Mouse (Mus musculus): ENCODE results near the gene Lrit3. TPM values are rescaled to one million over a fixed set of nuclear protein-coding genes. Genes with fewer than 3 reads are reported as not detected.

The Lrit3 gene
- under 1 TPM in 1 of 2 experiments, not detected in 1; 0.26 TPM for total RNA-seq (2021)

DNA sequence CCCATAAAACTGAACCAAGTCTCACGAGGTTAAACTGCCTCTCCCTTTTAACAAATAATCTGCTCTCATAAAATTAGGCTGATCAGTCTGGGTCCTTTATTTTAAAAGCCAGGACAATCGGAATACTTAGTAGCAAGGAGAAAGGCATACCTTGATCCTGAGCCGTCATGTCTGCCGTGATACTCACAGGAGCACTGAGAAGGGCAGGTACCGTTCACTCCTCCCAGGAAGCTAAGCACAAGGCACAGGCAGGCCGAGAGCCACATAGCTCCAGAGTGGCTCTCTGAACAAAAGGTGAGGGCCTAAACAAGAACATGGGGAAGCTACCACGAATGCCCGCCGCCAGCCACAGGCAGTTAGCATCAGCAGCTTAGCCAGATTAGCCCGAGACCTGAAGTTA lies at the start of gene Lrit3:
Gene Lrit3 (minus strand): TSS at position 266 of the 400 bp plus-strand sequence.
- intact Hi-C loops (cut with DNase I), result no loop called here
- DNase-seq (ENCODE audit: extremely low spot score in 1 of 2, low spot score in 2 of 2), result no peak

DNA sequence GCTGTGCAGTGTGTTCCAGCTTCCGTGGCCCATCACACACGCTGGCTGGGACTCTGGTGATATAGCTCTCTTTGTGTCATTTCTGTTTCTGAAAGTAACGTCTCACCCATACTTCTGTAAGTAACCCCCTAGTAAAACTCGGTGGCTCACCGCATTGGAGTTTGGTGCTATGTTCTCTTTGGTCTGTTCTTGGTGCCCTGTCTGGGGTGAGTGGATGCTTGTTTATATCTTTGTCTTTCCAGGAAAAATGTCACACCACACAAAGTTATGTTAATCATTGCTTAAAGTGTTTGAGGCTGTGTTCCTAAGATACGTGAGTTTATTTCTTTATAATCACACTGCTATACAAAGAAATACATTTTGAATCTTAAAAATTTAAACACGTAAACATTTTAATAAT lies 43.0 kb upstream of the Lrit3 start:
- intact Hi-C loops (cut with DNase I), result no loop called here
- no peak for DNase-seq (ENCODE audit: extremely low spot score in 1 of 2, low spot score in 2 of 2)

DNA sequence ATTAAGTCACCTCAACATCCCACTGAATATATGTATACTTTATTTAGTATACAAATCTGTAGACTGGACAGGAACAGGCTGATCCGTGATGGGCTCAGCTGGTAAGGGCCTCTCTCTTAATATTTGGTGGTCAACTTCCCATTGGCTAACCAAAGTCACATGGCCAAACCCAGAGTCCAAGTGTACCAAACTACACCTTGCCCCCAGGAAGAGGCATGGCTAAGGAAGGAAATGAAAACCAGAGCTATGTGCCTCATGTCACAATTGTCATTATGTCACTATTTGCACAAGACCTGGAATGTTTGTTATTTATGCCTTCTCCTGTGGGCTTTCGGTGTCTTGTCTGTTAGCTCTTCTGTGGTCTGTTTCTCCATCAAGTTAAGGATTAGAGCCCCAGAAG lies 42.0 kb upstream of the Lrit3 start:
- DNase-seq (ENCODE audit: extremely low spot score in 1 of 2, low spot score in 2 of 2), result no peak
- intact Hi-C loops (cut with DNase I), result no loop called here

DNA sequence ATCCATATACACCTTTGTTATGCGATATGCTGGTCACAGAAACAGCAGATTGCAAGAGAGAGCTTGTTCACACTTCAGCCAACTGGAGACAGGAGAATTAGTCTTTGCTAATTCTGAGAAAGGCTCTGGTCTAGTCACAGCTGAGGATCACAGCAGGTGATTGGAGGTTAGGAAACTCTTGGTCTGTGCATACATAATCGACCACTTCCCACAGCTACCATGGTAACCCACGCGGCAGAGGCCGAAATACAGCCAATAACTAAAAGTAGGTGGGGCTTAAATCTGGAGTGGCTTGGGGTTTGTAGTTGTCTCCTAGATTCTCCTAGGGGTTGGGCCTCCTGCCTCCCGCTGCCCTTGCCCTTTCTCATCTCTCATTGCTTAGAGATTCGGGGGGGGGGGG lies 34.2 kb upstream of the Lrit3 start:
- intact Hi-C loops (cut with DNase I), result no loop called here

DNA sequence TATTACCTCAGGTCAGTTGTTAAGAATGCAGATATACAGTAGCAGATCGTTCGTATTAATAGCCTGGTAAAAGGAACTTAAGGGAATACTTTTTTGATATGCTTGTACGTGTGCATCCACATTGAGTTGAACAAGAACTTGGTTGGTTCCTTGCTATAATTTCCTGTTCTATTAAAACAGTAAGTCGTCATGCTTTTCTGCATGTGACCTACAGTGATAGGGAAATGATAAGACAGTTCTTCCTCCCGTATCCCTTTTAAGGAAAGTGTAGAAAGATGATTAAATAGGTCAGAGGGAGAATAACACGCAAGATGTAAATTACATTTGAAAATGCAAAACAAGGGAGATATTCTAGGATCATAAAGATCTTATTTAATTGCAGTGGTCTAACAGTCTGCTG lies 33.1 kb upstream of the Lrit3 start:
- DNase-seq (ENCODE audit: extremely low spot score in 1 of 2, low spot score in 2 of 2), result no peak
- intact Hi-C loops (cut with DNase I), result no loop called here

More for the DNA sequence above, 34.2 kb upstream of the Lrit3 start:
- DNase-seq (ENCODE audit: extremely low spot score in 1 of 2, low spot score in 2 of 2), result no peak

DNA sequence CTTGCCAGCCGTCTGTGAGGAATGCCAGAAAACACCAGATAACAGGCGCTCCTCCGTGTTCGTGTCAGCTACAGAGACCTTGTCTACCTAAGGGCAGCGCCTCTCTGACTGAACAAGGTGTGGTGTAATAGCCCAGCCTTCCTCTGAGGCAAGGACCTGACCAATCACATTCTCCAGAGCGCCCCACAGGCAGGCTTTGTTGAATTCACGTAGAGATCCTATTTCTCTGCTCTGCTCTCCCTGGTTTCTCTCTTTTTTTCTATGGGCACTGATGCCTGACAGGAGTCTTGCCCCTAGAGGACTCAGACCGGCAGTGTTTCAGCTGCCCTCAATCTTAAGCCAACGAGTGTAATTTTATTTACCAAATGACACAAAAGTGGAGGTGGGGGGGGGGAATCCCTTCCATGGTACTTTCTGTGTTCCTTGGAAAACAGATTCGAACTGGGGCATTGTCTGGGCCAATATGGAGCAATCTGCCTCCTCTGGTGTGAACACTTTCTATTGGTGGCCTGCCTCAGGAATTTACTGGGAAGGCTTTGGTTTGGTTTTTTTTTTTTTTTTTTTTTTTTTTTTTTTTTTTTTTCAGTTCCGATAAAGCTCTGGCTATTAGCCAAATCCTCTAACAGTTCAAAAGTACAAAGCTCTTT lies 32.3 kb upstream of the Lrit3 start:
- intact Hi-C loops (cut with DNase I), result no loop called here
- DNase-seq (ENCODE audit: extremely low spot score in 1 of 2, low spot score in 2 of 2), result no peak

DNA sequence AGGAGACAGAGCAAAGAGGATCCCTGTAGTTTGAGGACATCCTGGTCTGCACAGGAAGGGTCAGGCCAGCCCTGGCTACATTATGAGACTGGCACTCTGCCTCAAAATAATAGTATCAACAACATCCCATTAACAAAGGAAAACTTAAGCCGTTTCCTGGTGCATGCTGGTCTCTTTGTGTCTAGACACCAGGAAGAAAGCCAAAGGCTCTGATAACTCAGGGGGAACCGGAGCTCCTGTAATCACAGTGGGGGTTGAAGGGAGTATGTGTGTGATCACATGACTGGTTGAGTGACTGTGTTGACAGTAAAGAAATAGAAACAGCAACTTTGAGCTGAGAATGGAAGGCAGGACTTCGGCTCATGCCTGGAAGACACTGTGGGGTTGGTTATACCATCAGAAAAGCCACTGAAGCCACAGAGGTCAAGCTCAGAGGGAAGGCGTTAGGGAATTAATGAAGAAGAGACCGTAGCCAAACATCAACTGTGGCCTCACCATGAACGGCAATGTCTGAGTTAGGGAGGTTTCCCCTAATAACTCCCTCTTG lies 31.6 kb upstream of the Lrit3 start, which contains the start of gene Cfi:
Gene Cfi (plus strand): TSS at position 497 of the 547 bp plus-strand sequence.
- intact Hi-C loops (cut with DNase I), result no loop called here

DNA sequence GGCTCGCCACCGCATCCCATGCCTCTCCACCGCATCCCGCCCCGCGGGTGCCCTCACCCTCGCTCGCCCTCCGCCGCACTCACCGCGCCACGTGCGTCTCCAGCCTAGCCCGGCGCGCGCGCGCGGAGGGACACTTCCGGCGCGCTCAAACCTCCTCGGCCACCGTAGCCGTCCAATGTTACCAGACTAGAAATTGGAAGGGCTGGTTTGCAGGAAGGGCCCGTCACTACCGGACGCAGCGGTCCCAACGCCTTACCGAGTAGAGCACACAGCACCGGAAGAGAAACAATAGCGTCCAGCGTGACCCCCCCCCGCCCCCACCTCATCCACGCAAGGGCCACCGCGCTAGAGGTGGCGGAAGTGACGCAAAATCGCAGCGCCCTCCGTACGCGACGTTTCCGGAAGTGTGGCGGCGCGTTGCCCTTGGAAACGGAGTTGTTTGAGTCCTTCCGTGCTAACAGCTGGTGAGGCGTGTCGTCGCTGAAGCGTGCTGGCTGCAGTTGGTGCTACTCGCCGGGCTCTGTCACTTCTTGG lies 27.3 kb upstream of the Lrit3 start, which contains the start of gene Gar1:
Gene Gar1 (minus strand): TSS at position 362 of the 534 bp plus-strand sequence.
- peak; percentile 94 to 98 for DNase-seq (ENCODE audit: extremely low spot score in 1 of 2, low spot score in 2 of 2)
- intact Hi-C loops (cut with DNase I), result loop anchor here (5.0 kb wide), 1 partner anchor 46 kb away; the partner anchor contains the start of gene Pla2g12a

More for the DNA sequence above, 31.6 kb upstream of the Lrit3 start, which contains the start of gene Cfi:
- DNase-seq (ENCODE audit: extremely low spot score in 1 of 2, low spot score in 2 of 2), result peak in 1 of 2 experiments; percentile 26

DNA sequence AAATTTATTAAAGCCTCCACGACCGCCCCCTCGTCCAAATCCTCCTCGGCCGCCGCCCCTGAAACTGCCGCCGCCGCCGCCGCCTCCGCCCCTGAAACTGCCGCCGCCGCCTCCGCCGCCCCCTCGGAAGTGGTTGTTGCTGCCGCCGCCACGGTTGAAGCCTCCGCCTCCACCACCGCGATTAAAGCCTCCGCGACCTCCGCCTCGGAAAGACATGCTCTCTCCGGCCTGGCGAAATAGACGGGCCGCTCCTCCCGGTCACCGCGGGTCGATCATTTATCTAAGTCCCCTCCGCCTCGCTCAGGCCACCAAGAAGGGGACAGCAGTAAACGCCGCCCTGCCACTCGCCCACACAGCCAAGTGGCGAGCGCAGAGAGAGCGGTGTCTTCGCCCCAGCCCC lies 26.8 kb upstream of the Lrit3 start:
- intact Hi-C loops (cut with DNase I), result loop anchor here (5.0 kb wide), 1 partner anchor 47 kb away; the partner anchor contains the start of gene Pla2g12a
- peak in 1 of 2 experiments; percentile 73 for DNase-seq (ENCODE audit: extremely low spot score in 1 of 2, low spot score in 2 of 2)

DNA sequence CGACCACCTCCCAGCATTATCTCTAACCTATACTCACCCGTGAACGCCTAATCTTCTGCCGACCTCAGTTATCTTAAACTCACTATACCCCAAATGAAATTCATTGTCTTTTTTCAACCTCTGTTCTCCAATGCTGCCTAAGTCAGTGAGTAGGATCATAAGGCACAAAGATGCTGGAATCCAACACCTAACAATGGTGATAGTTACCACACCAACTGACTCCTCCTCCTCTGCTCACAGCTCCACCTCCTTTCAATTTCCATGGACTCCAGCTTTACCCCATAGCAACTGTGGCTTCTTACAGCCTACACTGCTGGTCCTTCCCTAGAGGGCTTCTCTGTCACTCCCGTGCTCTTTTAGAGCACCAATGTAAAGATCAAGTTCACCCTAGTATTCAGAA lies 23.9 kb upstream of the Lrit3 start:
- DNase-seq (ENCODE audit: extremely low spot score in 1 of 2, low spot score in 2 of 2), result no peak
- intact Hi-C loops (cut with DNase I), result loop anchor here (10.0 kb wide), 1 partner anchor 167 kb away; no protein-coding TSS in a partner anchor

DNA sequence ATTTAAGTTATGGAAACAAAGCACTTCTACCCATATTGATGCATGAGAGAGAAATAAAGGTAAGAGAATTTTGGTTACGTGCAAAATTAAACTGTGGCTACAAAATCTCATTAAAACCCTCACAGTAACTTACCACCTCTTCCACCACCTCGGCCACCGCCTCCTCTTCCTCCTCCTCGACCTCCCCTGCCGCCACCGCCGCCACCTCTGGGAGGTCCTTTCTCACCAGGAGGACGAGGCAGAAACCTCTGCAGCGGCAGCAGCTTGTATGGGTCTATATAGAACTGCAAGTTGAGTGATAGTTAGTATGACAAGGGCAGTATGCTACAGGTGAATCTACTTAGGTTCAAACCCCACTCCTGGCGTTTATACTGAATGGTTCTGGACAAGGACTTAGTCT lies 22.9 kb upstream of the Lrit3 start:
- intact Hi-C loops (cut with DNase I), result loop anchor here (10.0 kb wide), 1 partner anchor 168 kb away; no protein-coding TSS in a partner anchor
- DNase-seq (ENCODE audit: extremely low spot score in 1 of 2, low spot score in 2 of 2), result no peak

DNA sequence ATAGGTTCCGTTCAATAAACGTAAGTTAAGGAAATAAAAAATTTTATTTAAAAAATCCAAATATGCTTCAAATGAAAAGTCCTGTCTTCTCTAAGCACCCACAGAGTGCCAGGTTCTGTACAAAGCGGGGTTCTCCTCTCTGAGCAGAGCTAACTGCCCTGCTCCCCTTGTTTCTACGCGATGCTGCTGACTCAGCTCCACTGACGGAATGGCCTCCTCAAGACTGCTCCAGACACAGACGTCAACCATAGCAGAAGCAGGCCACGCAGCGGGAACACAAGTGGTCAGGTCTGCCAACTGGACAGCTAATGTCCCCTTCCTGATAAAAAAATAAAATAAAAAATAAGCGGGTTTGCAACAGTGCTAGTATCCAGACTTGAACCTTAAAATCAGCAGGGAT lies 21.1 kb upstream of the Lrit3 start:
- no peak for DNase-seq (ENCODE audit: extremely low spot score in 1 of 2, low spot score in 2 of 2)
- intact Hi-C loops (cut with DNase I), result loop anchor here (5.0 to 10.0 kb wide), 2 partner anchors 170 to 247 kb away; no protein-coding TSS in a partner anchor

DNA sequence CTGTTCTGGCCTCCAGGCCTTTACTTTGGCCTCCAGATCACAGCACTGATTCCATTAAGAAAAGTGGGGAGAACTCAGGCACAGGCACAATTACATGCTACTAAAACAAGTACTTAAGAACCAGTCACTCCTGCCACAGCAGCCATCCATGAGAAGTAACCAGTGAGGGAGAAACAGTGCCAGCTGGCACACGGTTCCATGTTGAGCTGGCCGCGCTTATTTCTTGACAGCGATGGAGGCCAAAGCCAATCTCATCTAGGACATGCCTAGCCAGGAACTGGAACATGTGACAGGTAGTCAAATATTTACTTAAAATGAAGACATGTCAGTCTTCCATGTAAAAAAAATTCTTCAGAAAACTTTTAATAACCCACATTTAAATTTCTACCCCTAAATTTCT lies 20.3 kb upstream of the Lrit3 start:
- no peak for DNase-seq (ENCODE audit: extremely low spot score in 1 of 2, low spot score in 2 of 2)
- intact Hi-C loops (cut with DNase I), result loop anchor here (5.0 to 10.0 kb wide), 2 partner anchors 171 to 248 kb away; no protein-coding TSS in a partner anchor

DNA sequence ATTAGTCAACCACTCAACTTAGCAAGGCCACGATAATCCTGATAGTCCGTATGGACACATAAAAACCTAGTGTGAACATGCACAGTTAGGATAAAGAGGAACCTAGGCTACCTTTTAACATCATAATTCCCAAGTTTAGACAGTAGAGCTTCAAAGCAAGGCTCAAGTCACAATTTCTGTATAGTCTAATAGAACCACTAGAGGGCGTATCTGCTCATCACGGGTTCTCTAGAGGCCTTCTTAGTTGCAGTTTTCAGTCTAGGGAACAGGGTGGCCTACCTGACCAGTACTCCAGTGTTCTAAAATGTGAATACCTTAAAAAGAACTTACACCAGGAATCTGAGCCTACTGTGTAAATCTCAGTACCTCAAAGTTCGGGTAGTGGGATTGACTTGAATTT lies 19.5 kb upstream of the Lrit3 start:
- DNase-seq (ENCODE audit: extremely low spot score in 1 of 2, low spot score in 2 of 2), result no peak
- intact Hi-C loops (cut with DNase I), result loop anchor here (5.0 to 10.0 kb wide), 2 partner anchors 172 to 249 kb away; no protein-coding TSS in a partner anchor

DNA sequence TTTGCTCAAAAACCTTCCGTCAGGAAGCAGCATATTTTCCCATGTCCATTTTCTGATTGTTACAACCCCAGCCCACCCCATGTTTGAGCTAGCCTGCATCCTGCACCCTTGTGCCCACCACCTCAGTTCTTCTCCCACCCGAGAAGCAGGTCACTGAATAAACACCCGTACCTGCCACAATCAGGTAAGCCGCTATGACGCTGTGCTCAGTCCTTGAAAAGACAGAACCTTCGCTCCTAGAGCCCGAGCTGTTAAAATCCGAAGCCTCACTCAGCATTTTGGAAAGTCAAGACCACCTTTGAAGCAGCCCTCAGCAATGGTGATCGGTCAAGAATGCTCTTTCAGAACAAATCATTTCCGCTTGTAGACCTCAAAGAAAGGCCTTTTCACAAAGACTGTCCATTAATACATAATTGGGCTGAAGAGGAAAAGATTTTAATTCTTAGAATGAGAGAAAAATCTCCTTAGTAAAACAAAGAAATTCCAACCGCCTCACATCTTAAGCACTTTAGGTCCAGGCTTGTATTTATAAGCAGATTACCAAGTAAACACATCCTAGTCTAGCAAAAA lies 18.5 kb upstream of the Lrit3 start, which contains the start of gene Rrh:
Gene Rrh (minus strand): TSS at position 382 of the 570 bp plus-strand sequence.
- DNase-seq (ENCODE audit: extremely low spot score in 1 of 2, low spot score in 2 of 2), result no peak
- intact Hi-C loops (cut with DNase I), result loop anchor here (5.0 to 10.0 kb wide), 2 partner anchors 173 to 250 kb away; no protein-coding TSS in a partner anchor

DNA sequence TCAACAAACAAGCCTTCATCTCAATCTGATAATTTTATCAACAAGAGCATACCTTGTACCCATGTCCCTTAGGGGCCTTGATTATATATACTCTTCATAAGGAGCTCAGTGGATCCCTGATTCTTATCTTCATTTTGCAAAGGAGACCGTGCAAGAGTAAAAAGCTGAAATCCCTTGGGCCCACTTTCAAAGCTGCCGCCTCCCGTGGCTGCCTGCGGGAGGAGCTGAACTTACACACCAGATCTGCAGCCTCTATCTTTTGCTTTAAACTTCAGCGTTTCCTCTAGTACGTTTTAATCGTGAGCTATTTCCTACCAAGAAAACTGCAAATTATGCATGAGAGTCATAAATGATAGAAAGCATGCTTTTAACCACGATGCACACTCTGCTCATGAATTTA lies 17.9 kb upstream of the Lrit3 start:
- intact Hi-C loops (cut with DNase I), result loop anchor here (5.0 to 10.0 kb wide), 2 partner anchors 173 to 251 kb away; no protein-coding TSS in a partner anchor
- DNase-seq (ENCODE audit: extremely low spot score in 1 of 2, low spot score in 2 of 2), result no peak

DNA sequence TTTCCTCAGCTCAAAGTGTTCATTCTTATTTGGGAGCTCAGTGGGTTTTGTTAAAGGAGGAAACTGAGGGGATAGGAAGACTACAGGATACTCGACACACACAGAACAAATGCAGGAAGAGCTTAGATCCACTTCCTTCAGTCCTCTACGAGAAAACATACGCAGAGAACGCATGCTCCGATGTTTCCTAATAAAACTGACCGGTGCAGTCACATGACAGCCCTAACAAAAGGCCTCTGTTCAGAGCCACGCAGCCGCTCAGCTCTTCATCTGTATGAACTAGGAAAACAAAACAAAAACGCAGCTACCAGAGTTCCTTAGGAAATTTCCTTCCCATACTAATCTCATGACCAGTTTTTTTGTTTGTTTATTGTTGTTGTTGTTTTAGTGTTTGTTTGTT lies 17.0 kb upstream of the Lrit3 start:
- intact Hi-C loops (cut with DNase I), result loop anchor here (5.0 to 10.0 kb wide), 2 partner anchors 174 to 251 kb away; no protein-coding TSS in a partner anchor
- DNase-seq (ENCODE audit: extremely low spot score in 1 of 2, low spot score in 2 of 2), result no peak

DNA sequence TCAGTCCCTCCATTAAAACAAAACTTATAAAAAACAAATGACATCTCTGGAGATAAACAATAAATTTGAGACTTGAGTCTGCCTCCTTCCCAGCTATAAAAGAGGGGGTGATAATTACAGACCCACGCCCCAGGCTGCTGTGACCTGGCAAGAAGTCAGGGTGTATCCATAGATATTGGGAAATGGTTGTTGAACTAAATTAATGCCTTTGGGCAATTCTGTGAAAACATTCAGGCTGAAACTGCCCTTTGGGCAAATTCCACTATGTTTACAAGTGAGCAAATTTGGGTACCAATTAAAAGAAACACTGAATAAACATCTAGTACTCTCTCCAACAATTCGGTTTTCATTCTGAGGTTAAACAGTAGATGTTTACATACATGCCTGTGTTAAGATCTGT lies 4.8 kb downstream of the Lrit3 start:
- DNase-seq (ENCODE audit: extremely low spot score in 1 of 2, low spot score in 2 of 2), result no peak
- intact Hi-C loops (cut with DNase I), result no loop called here

DNA sequence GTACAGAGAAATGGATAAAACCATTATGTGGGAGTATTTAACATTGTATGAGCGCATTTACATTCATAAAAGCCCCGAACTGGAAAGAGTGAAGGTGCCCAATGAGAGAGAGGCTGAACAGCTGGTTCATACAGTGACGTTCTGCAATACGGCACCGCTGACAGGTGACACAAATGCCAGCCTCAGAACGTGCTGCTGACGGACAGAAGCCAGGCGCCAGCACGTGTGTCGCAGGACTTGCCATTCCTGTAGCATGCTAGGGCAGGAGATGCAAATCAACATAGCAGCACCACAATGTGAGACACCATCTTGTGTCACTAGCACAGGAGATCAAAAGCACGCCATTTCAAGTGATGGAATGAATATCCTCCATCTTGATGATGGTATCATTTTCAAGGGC lies 5.3 kb downstream of the Lrit3 start:
- no peak for DNase-seq (ENCODE audit: extremely low spot score in 1 of 2, low spot score in 2 of 2)
- intact Hi-C loops (cut with DNase I), result no loop called here
